Mouse (Mus musculus): ENCODE measurements around the gene Dicer1. TPM values are rescaled to one million over a fixed set of nuclear protein-coding genes. Genes with fewer than 3 reads are reported as not detected.
"Not testable (repeated sequence)": the region's sequence is repeated elsewhere in the genome, so short reads cannot be mapped to it uniquely, and the experiment has no call there.

Dicer1 gene
- total RNA-seq, 2 experiments from 2014 or later = 24.5 to 40.3 TPM

DNA sequence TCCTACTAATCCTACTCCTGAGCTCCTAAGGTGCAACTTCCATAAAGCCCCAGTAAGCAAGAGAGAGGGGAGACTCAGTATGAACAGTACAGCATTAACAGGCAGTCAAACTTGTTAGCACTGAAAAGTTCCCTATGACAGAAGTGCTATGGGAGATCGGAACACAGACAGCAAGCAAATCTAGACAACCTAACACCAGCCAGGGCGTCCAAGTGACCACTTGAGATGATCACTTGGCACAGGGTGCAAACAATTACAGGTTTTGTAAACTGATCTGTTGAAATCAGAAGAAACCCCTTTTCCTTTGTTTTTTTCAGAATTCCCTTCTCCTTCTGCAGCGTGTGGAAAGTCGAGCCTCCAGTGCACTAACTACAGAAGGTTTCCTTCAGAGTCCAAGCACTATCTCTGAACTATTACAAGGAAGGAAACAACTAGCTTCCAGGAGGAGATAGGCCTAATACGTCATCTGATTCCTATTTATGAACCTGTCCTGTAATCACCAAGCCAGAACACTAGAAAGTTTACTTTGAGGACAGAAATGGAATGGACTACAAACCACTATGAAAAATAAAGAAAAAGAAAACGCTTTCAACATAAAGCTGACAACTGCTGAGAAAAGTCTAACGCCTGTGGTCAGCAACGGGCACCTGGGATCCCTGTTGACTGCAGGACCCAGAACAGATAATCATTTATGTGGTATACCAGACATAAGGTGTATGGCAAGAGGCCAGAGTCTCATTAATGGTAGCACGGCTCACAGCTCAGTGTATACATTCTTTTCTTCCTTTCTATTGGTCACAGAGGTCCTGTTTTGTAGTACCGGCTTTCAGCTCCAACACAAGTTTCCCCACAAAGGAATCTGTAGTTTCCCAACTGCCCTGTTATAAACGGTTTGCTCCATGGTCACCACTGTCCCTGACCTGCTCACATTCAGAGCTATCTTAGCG lies 10.6 kb downstream of the Dicer1 start:
- ATAC-seq (ENCODE audit: poor library complexity, severe bottlenecking) = no peak

DNA sequence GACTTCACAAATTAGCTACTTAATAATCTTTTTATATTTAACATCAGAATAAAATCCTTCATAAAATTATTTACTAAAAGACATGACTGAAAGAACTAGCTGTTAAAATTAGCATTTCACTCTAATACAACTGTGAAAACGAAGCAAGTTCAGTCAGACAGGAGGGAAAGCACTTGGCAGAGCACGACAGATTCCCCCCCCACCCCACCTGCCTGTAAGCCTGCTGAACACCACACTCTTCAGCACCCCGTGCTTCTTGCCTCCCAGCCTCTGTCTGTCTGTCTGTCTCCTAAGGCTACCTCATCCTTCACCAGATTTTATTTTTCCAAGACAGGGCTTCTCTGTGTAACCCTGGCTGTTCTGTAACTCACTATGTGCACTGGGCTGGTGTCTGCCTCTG lies 12.8 kb downstream of the Dicer1 start:
- no peak for ATAC-seq (ENCODE audit: poor library complexity, severe bottlenecking)

- no peak for ATAC-seq (ENCODE audit: poor library complexity, severe bottlenecking)
Observed at GRCm38 (mm10) chr12:104738446-104738845, 13.3 kb downstream of the Dicer1 start.

DNA sequence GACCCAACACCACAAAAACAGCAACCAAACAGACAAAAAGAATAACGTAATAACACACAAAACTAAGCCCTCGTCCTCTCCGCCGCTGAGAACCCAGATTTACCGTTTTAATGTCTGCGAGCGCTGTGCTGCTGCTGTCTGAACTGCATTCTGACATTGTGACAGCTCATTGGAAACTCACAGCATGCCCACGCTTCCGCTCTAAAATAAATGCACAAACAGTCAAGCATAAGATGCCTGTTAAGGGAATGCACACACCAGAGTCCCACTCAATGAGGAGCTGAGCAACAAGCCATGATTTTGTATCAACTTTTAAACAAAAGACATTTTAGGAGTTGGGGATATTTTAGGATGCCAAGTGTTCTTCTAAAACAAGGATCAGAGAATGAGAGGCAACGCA lies 14.1 kb downstream of the Dicer1 start:
- no peak for ATAC-seq (ENCODE audit: poor library complexity, severe bottlenecking)

DNA sequence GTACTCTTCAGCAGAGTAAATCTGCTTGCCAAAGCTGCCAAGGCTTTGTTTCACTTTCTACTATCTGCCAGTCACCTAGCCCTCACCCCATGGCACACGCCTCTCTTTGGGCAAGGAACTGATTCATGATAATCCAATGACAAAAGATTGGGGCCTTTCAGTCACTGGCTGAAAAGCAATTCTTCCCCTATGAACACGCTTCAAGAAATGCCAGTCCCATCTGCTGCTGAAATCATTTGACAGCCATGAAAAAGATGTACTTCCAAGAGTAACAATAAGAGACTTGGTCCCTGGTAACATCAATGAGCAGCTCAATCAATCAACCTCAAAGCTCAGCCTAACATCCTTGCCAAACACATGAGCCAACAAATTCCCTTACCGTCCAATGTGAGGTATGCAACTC lies 15.8 kb downstream of the Dicer1 start:
- no peak for ATAC-seq (ENCODE audit: poor library complexity, severe bottlenecking)

GRCm38 (mm10) chr12:104733165-104733564 lies 18.6 kb downstream of the Dicer1 start:
- no peak for ATAC-seq (ENCODE audit: poor library complexity, severe bottlenecking)

GRCm38 (mm10) chr12:104731782-104732181 lies 20.0 kb downstream of the Dicer1 start:
- no peak for ATAC-seq (ENCODE audit: poor library complexity, severe bottlenecking)

DNA sequence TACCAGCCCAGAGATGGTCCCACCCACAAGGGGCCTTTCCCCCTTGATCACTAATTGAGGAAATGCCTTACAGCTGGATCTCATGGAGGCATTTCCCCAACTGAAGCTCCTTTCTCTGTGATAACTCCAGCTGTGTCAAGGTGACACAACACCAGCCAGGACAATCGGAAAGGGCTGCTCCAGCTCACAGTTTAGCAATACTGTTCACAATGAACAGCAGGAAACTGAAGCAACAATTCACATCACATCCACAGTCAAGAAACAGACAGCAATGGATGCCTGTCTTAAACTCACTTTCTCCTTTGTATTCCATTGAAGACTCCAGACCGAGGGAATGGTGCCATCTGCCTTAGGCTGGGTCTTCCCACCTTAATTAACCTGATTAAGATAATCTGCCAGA lies 25.3 kb downstream of the Dicer1 start:
- ATAC-seq (ENCODE audit: poor library complexity, severe bottlenecking) = not testable (repeated sequence)

DNA sequence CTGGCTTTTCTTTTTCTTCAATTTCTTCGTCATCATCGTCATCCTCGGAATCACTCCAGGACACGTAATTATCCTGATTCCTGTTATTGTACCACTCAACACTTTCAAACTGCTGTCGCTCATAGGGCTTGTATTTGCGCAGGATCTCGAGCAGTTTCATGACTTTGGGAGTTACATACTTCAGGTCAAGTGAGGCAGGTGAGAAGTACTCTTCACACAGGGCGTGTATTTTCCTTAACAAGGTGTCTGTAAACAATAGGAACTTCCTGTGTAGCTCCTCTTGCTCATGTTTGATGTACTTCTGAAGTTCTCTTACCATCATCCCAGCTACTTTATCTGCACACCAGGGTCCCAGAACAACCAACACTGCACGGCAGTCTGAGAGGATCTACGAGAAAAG lies 29.7 kb downstream of the Dicer1 start:
- no peak for ATAC-seq (ENCODE audit: poor library complexity, severe bottlenecking)

DNA sequence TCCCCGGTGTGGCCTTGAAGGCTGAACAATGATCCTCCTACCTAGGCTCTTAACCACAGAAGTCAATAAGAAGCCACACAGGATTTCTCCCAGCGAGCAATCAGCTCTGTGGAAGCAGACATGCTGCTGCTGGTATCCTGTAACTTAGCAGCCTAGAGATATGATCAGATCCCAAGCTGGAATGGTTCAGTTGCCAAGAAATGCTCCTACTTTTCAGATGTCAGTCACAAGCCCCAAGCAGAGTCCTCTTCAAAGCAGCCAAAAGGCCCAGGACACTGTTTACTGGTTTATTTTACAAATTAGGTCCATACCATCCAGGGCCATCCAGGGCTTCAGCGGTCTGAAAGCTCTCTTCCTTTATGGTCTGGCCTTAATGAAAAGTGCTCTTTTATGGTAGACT lies 30.7 kb downstream of the Dicer1 start:
- no peak for ATAC-seq (ENCODE audit: poor library complexity, severe bottlenecking)

DNA sequence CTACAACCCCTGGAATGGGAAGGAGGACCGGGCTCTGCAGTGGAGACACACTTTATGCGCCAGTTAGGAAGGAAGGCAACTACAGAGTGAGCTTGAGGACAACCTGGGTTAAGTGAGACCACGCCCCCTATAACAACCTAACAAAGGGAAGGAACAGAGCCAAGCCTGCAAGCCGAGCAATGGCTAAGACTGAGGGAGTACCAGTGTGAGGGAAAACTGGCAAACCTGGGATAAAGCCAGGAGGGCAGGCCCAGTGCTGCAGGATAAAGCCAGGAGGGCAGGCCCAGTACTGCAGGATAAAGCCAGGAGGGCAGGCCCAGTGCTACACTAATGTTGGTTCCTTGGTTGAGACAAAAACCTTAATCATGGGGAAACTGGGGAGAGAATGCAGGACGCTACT lies 32.8 kb downstream of the Dicer1 start:
- ATAC-seq (ENCODE audit: poor library complexity, severe bottlenecking) = no peak

DNA sequence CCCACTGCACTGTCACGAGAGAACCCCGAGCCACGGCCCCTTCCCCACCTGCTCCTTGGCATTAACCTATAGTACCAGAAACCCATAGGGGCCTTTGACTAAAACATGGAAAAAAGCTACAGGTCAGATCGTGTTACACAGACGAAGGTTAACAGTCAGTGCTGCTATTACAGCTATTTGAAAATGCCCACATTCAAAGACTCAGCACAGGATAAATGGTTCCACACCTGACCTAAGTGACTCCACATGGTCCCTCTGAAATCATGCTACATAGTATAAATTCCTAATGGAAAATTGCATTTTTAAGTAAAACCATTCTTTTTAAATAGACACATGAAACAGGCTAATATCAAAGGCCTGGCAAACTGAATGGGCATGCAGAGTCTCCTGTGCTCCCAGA lies 35.3 kb downstream of the Dicer1 start:
- no peak for ATAC-seq (ENCODE audit: poor library complexity, severe bottlenecking)

GRCm38 (mm10) chr12:104715453-104715852 lies 36.3 kb downstream of the Dicer1 start:
- peak; percentile 35; the same call in 1 of the 2 replicates for ATAC-seq (ENCODE audit: poor library complexity, severe bottlenecking)

DNA sequence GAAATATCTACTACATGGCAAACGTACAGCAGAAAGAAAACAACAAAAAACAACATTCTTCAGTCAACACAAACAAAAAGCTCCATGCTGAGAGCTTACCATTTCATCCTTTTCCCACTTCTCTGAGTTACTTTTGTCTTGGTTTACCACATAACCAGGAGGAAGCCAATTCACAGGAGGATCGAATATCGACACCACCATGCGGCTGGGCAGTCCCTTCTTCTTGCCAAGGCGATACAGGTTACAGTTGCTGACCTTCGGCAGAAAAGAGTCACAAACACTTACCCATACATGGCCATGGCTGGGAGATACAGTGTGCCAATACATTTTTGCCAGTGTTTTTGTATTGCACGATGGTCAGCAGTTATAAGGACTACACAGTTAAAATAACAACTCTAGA lies 51.5 kb downstream of the Dicer1 start:
- ATAC-seq (ENCODE audit: poor library complexity, severe bottlenecking) = no peak

- no peak for ATAC-seq (ENCODE audit: poor library complexity, severe bottlenecking)
Observed at GRCm38 (mm10) chr12:104699753-104700152, 52.0 kb downstream of the Dicer1 start.

DNA sequence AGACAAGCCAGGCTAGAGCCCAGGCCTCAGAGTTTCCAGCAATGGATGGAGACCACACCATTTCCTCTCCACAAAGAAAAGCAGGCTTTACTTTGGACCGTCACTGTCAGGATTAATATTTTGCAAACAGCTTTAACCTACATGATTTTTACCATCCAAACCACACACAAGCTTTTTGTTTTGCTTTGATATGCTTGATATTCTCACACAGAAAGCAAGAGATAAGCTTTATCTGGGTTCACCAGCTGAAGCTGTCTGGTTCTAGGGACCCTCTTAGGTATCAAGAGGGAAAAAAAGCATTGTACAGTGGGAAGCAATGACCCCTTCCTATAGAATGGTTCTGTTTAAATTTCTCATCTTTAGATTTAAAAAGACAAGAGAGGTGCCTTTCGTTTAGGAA lies 56.2 kb downstream of the Dicer1 start:
- no peak for ATAC-seq (ENCODE audit: poor library complexity, severe bottlenecking)

- no peak for ATAC-seq (ENCODE audit: poor library complexity, severe bottlenecking)
Observed at GRCm38 (mm10) chr12:104692864-104693263, 58.9 kb downstream of the Dicer1 start.

GRCm38 (mm10) chr12:104690412-104690811 lies 61.3 kb downstream of the Dicer1 start:
- no peak for ATAC-seq (ENCODE audit: poor library complexity, severe bottlenecking)

DNA sequence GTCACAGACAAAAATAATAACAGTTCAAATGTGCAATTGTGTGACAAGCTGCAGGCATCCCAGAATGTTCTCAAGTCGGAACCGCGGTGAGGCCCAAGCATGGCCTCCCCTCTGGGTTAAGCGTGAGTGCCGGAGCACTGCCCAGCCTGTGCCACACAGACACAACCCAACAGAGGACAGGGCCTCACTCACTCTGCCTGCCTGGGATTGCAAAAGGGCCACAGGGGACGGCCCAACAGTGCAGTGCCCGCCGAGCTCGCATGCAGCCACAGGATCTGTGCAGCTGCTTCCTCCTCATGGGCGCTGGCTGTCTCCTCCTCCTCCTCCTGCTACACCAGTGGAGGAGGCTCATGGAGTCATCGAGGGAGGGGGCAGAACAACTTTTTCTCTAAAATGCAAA lies 62.9 kb downstream of the Dicer1 start:
- no peak for ATAC-seq (ENCODE audit: poor library complexity, severe bottlenecking)

DNA sequence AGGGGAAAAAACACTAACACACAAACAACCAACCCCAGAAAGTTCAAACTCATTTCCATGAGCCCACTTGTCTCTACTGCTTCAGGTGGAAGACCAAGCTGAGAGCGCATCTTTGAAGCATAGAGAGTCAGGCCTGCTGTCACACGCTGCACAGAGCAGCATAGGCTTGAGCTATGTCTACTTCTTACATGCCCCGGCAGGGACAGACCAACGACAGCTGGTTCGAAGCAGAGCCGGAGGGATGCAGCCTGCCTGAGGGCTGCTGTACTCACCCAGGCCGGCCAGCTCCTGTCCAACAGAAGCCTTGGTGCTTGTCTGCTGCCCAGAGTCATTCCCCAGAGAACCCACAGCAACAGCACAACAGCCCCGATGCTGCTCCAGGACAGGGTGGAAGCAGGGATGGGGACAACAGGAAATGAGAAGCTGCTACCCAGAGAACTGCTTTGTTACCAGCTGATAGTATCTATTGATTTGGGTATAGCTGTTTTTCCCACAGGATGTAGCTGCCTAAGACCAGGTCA lies 67.3 kb downstream of the Dicer1 start:
- no peak for ATAC-seq (ENCODE audit: poor library complexity, severe bottlenecking)

DNA sequence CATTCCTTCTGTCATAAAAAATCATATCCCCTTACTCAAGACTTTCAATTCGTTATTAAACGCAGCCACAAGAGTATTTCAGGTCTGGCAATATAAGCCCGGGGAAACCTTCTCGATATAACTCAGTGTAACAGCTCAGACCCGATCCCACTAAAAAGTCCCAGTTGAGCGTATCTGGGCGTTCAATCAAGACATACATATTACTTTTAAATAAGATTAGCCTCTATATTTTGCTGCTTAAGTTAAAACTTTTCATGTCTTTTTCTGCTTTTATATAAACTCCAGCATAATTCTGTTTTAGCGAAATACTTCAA lies 72.0 kb downstream of the Dicer1 start:
- no peak for ATAC-seq (ENCODE audit: poor library complexity, severe bottlenecking)

- no peak for ATAC-seq (ENCODE audit: poor library complexity, severe bottlenecking)
Observed at GRCm38 (mm10) chr12:104679121-104679818, 72.5 kb downstream of the Dicer1 start.
